Mouse (Mus musculus) stomach, postnatal 0 days (tissue): ENCODE data around the gene Tmem191c. TPM values are rescaled to one million over a fixed set of nuclear protein-coding genes. Genes with fewer than 3 reads are reported as not detected.

Experiments used
- ATAC-seq: fragments of 200-750 bp; cut with Nextera tagmentation; 2 replicates; pipeline ENCODE4 v1.8.0; 2017; ENCODE audit not compliant: low FRiP score, low TSS enrichment
- DNase-seq: peaks from one replicate; pipeline ENCODE4 v3.0.0-alpha.2; 2016; ENCODE audit warnings: low spot score
- H3K27ac ChIP-seq: fragments of 300-500 bp; sonication (generic); replicated peaks from 2 replicates; pipeline ENCODE4 v1.5.1; 2014; ENCODE audit warnings: mild to moderate bottlenecking, control low read depth
- H3K27me3 ChIP-seq: fragments of 300-500 bp; sonication (generic); 2 replicates; pipeline ENCODE4 v1.6.1; 2014; ENCODE audit warnings: low read length; ENCODE audit not compliant: control insufficient read depth, insufficient read depth
- H3K36me3 ChIP-seq: fragments of 300-500 bp; sonication (generic); 2 replicates; pipeline ENCODE4 v1.6.1; 2014; ENCODE audit warnings: low read length, mixed read lengths; ENCODE audit not compliant: control insufficient read depth, insufficient read depth
- H3K4me1 ChIP-seq: fragments of 300-500 bp; sonication (generic); replicated peaks from 2 replicates; pipeline ENCODE4 v1.6.1; 2014; ENCODE audit warnings: antibody characterized with exemption; ENCODE audit not compliant: control insufficient read depth, insufficient read depth
- H3K4me2 ChIP-seq: fragments of 300-500 bp; sonication (generic); replicated peaks from 2 replicates; pipeline ENCODE4 v1.6.1; 2014; ENCODE audit warnings: low read depth, mild to moderate bottlenecking, control low read depth, moderate library complexity
- H3K4me3 ChIP-seq: fragments of 300-500 bp; sonication (generic); 2 replicates; pipeline ENCODE4 v1.5.1; 2014; ENCODE audit warnings: low read depth, low read length, control low read depth
- H3K9ac ChIP-seq: fragments of 300-500 bp; sonication (generic); 2 replicates; pipeline ENCODE4 v1.6.1; 2014; ENCODE audit warnings: mild to moderate bottlenecking, low read length, control low read depth, mixed read lengths
- H3K9me3 ChIP-seq: fragments of 300-500 bp; sonication (generic); 2 replicates; pipeline ENCODE4 v1.6.1; 2016; ENCODE audit warnings: low read length; ENCODE audit not compliant: control insufficient read depth
- CTCF ChIP-seq: IDR thresholded peaks from 2 replicates; pipeline ENCODE4 v1.5.1; 2016; ENCODE audit warnings: antibody characterized with exemption, low read depth, mild to moderate bottlenecking, moderate library complexity
- EP300 ChIP-seq: optimal IDR thresholded peaks from 2 replicates; pipeline ENCODE3; 2016; ENCODE audit warnings: antibody characterized with exemption
- WGBS: fragments of 180-500 bp; shearing (Covaris S2); extraction: QIAGEN DNeasy Blood & Tissue Kit; methylation state at CpG from one replicate; pipeline ENCODE4 v1.1.7; 2014; 5-methylcytosine and 5-hydroxymethylcytosine counted together
- polyA plus RNA-seq: library from polyadenylated mRNA; unstranded; fragments of >200 nt; fragmentation: Nextera tagmentation; extraction: Ambion mirVana; gene quantifications from 2 replicates; pipeline ENCODE4 v1.2.1, GENCODE M21; 2015

Tmem191c gene
- polyA plus RNA-seq, 1 experiment from 2014 or later, result 8.8 TPM

- DNase-seq (no peak), ATAC-seq (no peak)
- WGBS, result 79% methylated on average over 5 of the region's 5 CpGs
- no peak for TF ChIP-seq CTCF
- no peak for TF ChIP-seq EP300
- Histone ChIP-seq H3K4me3 (no peak overlapping the region), H3K27me3 (no peaks in the 10 kb centered on the region), H3K27ac (no peak overlapping the region), H3K9me3 (no peaks in the 10 kb centered on the region), H3K4me2 (no peak overlapping the region), H3K9ac (no peak overlapping the region), H3K36me3 (peaks cover 19% of the 10 kb centered on the region), H3K4me1 (no peaks in the 10 kb centered on the region)
These were observed 27.8 kb downstream of the Tmem191c start for GRCm38 (mm10) chr16:17303521-17304245.

- Histone ChIP-seq H3K9me3 (no peaks in the 10 kb centered on the region), H3K4me1 (no peaks in the 10 kb centered on the region), H3K4me3 (no peak overlapping the region), H3K27me3 (no peaks in the 10 kb centered on the region), H3K4me2 (no peak overlapping the region), H3K9ac (no peak overlapping the region), H3K27ac (no peak overlapping the region), H3K36me3 (peaks cover 17% of the 10 kb centered on the region)
- ATAC-seq (no peak), DNase-seq (no peak)
- no peak for TF ChIP-seq CTCF
- TF ChIP-seq EP300, result no peak
- WGBS, result 91% methylated on average over 5 of the region's 5 CpGs
These were observed 31.6 kb downstream of the Tmem191c start for GRCm38 (mm10) chr16:17307461-17307860.

GRCm38 (mm10) chr16:17309036-17309435, 33.2 kb downstream of the Tmem191c start:
- DNase-seq, result no peak
- H3K4me1 ChIP-seq, result no peaks in the 10 kb centered on the region
- ATAC-seq, result no peak
- no peaks in the 10 kb centered on the region for H3K9me3 ChIP-seq
- no peak overlapping the region for H3K4me2 ChIP-seq
- peaks cover 16% of the 10 kb centered on the region for H3K36me3 ChIP-seq
- H3K27ac ChIP-seq, result no peak overlapping the region
- no peak overlapping the region for H3K9ac ChIP-seq
- TF ChIP-seq CTCF, result no peak
- TF ChIP-seq EP300, result no peak
- no peaks in the 10 kb centered on the region for H3K27me3 ChIP-seq
- WGBS, result 94% methylated on average over 10 of the region's 10 CpGs
- no peak overlapping the region for H3K4me3 ChIP-seq

- no peaks in the 10 kb centered on the region for H3K4me1 ChIP-seq
- no peak for ATAC-seq
- 84% methylated on average over 5 of the region's 5 CpGs for WGBS
- H3K36me3 ChIP-seq, result peaks cover 19% of the 10 kb centered on the region
- H3K27me3 ChIP-seq, result no peaks in the 10 kb centered on the region
- no peak overlapping the region for H3K4me2 ChIP-seq
- H3K27ac ChIP-seq, result no peak overlapping the region
- H3K9ac ChIP-seq, result no peak overlapping the region
- H3K4me3 ChIP-seq, result no peak overlapping the region
- no peaks in the 10 kb centered on the region for H3K9me3 ChIP-seq
- DNase-seq, result no peak
- TF ChIP-seq CTCF, result no peak
- TF ChIP-seq EP300, result no peak
These were observed 36.7 kb downstream of the Tmem191c start for GRCm38 (mm10) chr16:17312531-17312930.

GRCm38 (mm10) chr16:17316554-17316953, 40.7 kb downstream of the Tmem191c start:
- Histone ChIP-seq H3K36me3 (peaks cover 14% of the 10 kb centered on the region; the same call in 1 of the 2 replicates), H3K4me1 (no peaks in the 10 kb centered on the region), H3K9ac (no peak overlapping the region), H3K4me2 (no peak overlapping the region), H3K9me3 (no peaks in the 10 kb centered on the region), H3K4me3 (no peak overlapping the region), H3K27ac (no peak overlapping the region), H3K27me3 (no peaks in the 10 kb centered on the region)
- ATAC-seq (no peak), DNase-seq (no peak)
- WGBS, result 89% methylated on average over 7 of the region's 7 CpGs
- TF ChIP-seq CTCF (no peak), EP300 (no peak)

- no peak overlapping the region for H3K4me2 ChIP-seq
- no peaks in the 10 kb centered on the region for H3K9me3 ChIP-seq
- H3K27me3 ChIP-seq, result no peaks in the 10 kb centered on the region
- ATAC-seq, result no peak
- H3K9ac ChIP-seq, result no peak overlapping the region
- no peak for TF ChIP-seq EP300
- no peak for TF ChIP-seq CTCF
- no peak overlapping the region for H3K4me3 ChIP-seq
- no peaks in the 10 kb centered on the region for H3K4me1 ChIP-seq
- H3K27ac ChIP-seq, result no peak overlapping the region
- DNase-seq, result no peak
- peaks cover 13% of the 10 kb centered on the region for H3K36me3 ChIP-seq
- WGBS, result 35% methylated on average over 5 of the region's 5 CpGs
These were observed 45.6 kb downstream of the Tmem191c start for GRCm38 (mm10) chr16:17321481-17321880.
